Mouse (Mus musculus): ENCODE data around the gene Necab3. TPM values are rescaled to one million over a fixed set of nuclear protein-coding genes. Genes with fewer than 3 reads are reported as not detected.

Gene Necab3
- total RNA-seq, 1 experiment, result 5.8 TPM

DNA sequence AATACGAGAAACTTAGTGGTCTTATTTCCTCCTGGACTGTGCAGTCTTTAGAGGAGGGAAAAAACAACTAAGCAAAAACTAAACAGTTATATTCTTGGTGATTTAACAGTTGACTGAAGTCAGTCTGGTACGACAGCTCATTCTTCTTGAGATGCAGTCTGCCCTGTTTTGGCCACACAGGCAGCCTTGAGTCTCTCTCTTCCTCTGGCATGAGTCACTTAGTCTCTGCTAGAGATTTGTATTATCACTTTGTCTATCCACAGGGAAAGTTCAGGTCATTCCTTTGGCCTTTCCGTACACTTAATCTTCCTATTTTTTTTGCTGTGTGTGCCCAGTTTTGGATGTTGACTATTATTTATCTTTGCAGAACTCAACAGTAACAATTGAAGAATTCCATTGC, 48.5 kb downstream of the Necab3 start:
- no peak for DNase-seq (ENCODE audit: low read depth, low spot score)
- TF ChIP-seq ZC3H11A (IDR thresholded peaks at IDR 0.05; ENCODE audit: borderline replicate concordance, low read depth, low read length) (no peak), ZNF384 (IDR thresholded peaks at IDR 0.05; ENCODE audit: low read depth, low read length) (no peak), MAFK (IDR thresholded peaks at IDR 0.05; ENCODE audit: insufficient read depth, low read depth, low read length) (no peak), HCFC1 (IDR thresholded peaks at IDR 0.05; ENCODE audit: borderline replicate concordance, insufficient read depth, low read length) (no peak)
- Histone ChIP-seq H3K4me3 (ENCODE audit: insufficient read depth in 1 of 2, low read depth in 1 of 2, low read length in 2 of 2, poor library complexity in 1 of 2, severe bottlenecking in 1 of 2) (no peak overlapping the region), H3K4me1 (ENCODE audit: control insufficient read depth in 2 of 2, insufficient read depth in 2 of 2, low read length in 2 of 2, poor library complexity in 1 of 2) (peaks cover 0 to 2% of the 10 kb centered on the region in 2 experiments; a peak in 1 of 4 replicates), H3K9me3 (ENCODE audit: control insufficient read depth, insufficient read depth, low read depth, low read length) (no peaks in the 10 kb centered on the region), H3K36me3 (ENCODE audit: control insufficient read depth, insufficient read depth, low read length, poor library complexity, severe bottlenecking) (peaks cover 10% of the 10 kb centered on the region), H3K9ac (ENCODE audit: insufficient read depth, low read depth, low read length, poor library complexity, severe bottlenecking) (no peak overlapping the region), H3K27ac (ENCODE audit: insufficient read depth, low read depth, low read length, poor library complexity, severe bottlenecking) (no peak overlapping the region)
- in situ Hi-C loops (cut with MboI; ENCODE audit: low sequenced_read_pairs in 2 of 2, unreplicated experiment in 2 of 2), result no loop called here

DNA sequence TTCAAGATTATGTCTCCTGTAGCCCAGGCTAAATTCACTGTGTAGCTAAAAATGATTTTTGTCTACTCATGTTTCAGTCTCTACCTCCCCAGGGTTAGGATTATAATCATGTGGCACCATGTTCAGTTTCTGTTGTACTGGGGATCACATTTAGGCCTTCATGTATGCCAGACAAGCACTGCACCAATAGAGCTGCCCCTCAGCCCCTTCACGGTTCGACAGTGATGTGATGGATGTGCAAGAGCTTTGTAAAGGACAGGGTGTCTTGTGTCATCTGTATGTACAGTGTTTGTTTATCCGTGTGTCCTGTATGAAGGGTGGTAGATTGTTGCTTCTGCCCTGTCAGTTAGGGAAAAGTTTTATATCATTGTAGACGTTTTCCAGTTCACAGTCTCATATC, 50.2 kb downstream of the Necab3 start:
- TF ChIP-seq ZNF384 (IDR thresholded peaks at IDR 0.05; ENCODE audit: low read depth, low read length) (no peak), CHD2 (IDR thresholded peaks at IDR 0.05; ENCODE audit: low read depth, low read length) (no peak), HCFC1 (IDR thresholded peaks at IDR 0.05; ENCODE audit: borderline replicate concordance, insufficient read depth, low read length) (no peak), MAFK (IDR thresholded peaks at IDR 0.05; ENCODE audit: insufficient read depth, low read depth, low read length) (no peak), ZC3H11A (IDR thresholded peaks at IDR 0.05; ENCODE audit: borderline replicate concordance, low read depth, low read length) (no peak)
- H3K27ac ChIP-seq (ENCODE audit: insufficient read depth, low read depth, low read length, poor library complexity, severe bottlenecking), result no peak overlapping the region
- H3K9ac ChIP-seq (ENCODE audit: insufficient read depth, low read depth, low read length, poor library complexity, severe bottlenecking), result no peak overlapping the region
- in situ Hi-C loops (cut with MboI; ENCODE audit: low sequenced_read_pairs in 2 of 2, unreplicated experiment in 2 of 2), result no loop called here
- no peak for DNase-seq (ENCODE audit: low read depth, low spot score)
- H3K36me3 ChIP-seq (ENCODE audit: control insufficient read depth, insufficient read depth, low read length, poor library complexity, severe bottlenecking), result peaks cover 10% of the 10 kb centered on the region
- no peak overlapping the region for H3K4me3 ChIP-seq (ENCODE audit: insufficient read depth in 1 of 2, low read depth in 1 of 2, low read length in 2 of 2, poor library complexity in 1 of 2, severe bottlenecking in 1 of 2)
- peaks cover 0 to 2% of the 10 kb centered on the region in 2 experiments; a peak in 1 of 4 replicates for H3K4me1 ChIP-seq (ENCODE audit: control insufficient read depth in 2 of 2, insufficient read depth in 2 of 2, low read length in 2 of 2, poor library complexity in 1 of 2)
- no peaks in the 10 kb centered on the region for H3K9me3 ChIP-seq (ENCODE audit: control insufficient read depth, insufficient read depth, low read depth, low read length)

DNA sequence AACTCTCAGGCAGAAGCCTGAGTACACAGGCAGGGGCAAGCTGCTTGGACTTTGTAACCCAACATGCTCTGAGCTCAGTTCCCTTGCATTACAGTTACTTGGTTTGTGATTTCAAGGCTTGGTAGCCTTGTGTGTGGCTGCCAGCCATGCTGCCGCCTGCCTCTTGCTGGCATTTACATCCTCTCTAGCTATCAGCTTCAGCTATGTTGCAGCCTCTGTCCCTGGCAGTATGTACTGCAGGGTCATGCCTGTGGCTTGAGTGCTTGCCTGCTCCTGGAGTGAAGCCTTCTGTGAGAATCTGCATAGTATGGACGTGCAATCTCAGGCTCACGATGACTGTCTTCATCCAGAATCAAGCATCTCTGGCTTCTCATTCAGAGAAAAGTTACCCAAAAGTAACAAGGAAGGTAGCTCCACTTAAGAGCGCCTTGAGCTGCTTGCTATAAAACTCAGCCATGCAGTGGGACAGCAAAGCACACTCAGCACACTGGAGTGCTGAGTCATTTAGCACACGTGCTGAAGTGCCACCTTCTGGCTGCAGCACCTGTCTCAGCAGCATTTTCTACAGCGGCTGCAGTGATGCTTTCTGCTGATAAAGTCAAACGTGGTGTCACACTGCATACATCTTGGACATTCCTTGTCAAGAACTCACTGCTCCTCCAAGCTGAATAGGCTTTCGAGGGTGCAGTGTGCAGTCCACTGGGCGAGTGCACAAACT, 51.0 kb downstream of the Necab3 start:
- Histone ChIP-seq H3K4me3 (ENCODE audit: insufficient read depth in 1 of 2, low read depth in 1 of 2, low read length in 2 of 2, poor library complexity in 1 of 2, severe bottlenecking in 1 of 2) (no peak overlapping the region), H3K9me3 (ENCODE audit: control insufficient read depth, insufficient read depth, low read depth, low read length) (no peaks in the 10 kb centered on the region), H3K9ac (ENCODE audit: insufficient read depth, low read depth, low read length, poor library complexity, severe bottlenecking) (no peak overlapping the region), H3K4me1 (ENCODE audit: control insufficient read depth in 2 of 2, insufficient read depth in 2 of 2, low read length in 2 of 2, poor library complexity in 1 of 2) (peaks cover 0 to 2% of the 10 kb centered on the region in 2 experiments; a peak in 1 of 4 replicates), H3K36me3 (ENCODE audit: control insufficient read depth, insufficient read depth, low read length, poor library complexity, severe bottlenecking) (peaks cover 10% of the 10 kb centered on the region), H3K27ac (ENCODE audit: insufficient read depth, low read depth, low read length, poor library complexity, severe bottlenecking) (peak overlapping the region; percentile 16; the same call in 1 of the 2 replicates)
- peak; percentile 83 for TF ChIP-seq MAFK (IDR thresholded peaks at IDR 0.05; ENCODE audit: insufficient read depth, low read depth, low read length)
- no peak for TF ChIP-seq ZC3H11A (IDR thresholded peaks at IDR 0.05; ENCODE audit: borderline replicate concordance, low read depth, low read length)
- DNase-seq (ENCODE audit: low read depth, low spot score), result no peak
- in situ Hi-C loops (cut with MboI; ENCODE audit: low sequenced_read_pairs in 2 of 2, unreplicated experiment in 2 of 2), result no loop called here

DNA sequence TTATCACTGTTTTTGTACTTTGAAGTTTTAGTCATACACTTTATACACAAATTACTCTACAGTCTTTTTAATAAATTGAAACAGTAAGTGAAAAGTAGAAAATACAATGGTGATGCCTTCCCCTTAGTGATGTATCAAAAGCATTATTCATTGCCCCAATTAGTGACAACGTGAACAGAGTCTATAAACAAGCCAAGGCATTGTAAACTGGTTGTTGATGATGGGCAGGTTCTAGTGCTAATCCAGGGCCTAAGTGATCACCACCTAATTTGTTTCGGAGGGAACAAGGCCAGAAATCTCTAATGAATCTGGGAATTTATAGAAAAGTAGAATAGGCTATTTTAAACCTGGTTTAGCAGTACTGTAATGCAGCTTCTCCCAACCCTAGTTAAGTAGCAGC, 51.6 kb downstream of the Necab3 start:
- in situ Hi-C loops (cut with MboI; ENCODE audit: low sequenced_read_pairs in 2 of 2, unreplicated experiment in 2 of 2), result no loop called here
- H3K4me3 ChIP-seq (ENCODE audit: insufficient read depth in 1 of 2, low read depth in 1 of 2, low read length in 2 of 2, poor library complexity in 1 of 2, severe bottlenecking in 1 of 2), result no peak overlapping the region

More for the DNA sequence above, 51.6 kb downstream of the Necab3 start:
- TF ChIP-seq ZNF384 (IDR thresholded peaks at IDR 0.05; ENCODE audit: low read depth, low read length) (no peak), CHD2 (IDR thresholded peaks at IDR 0.05; ENCODE audit: low read depth, low read length) (no peak), MAFK (IDR thresholded peaks at IDR 0.05; ENCODE audit: insufficient read depth, low read depth, low read length) (no peak), HCFC1 (IDR thresholded peaks at IDR 0.05; ENCODE audit: borderline replicate concordance, insufficient read depth, low read length) (no peak), ZC3H11A (IDR thresholded peaks at IDR 0.05; ENCODE audit: borderline replicate concordance, low read depth, low read length) (no peak)
- H3K9me3 ChIP-seq (ENCODE audit: control insufficient read depth, insufficient read depth, low read depth, low read length), result no peaks in the 10 kb centered on the region
- no peak overlapping the region for H3K9ac ChIP-seq (ENCODE audit: insufficient read depth, low read depth, low read length, poor library complexity, severe bottlenecking)
- H3K27ac ChIP-seq (ENCODE audit: insufficient read depth, low read depth, low read length, poor library complexity, severe bottlenecking), result no peak overlapping the region; the same call in 1 of the 2 replicates
- peaks cover 10% of the 10 kb centered on the region for H3K36me3 ChIP-seq (ENCODE audit: control insufficient read depth, insufficient read depth, low read length, poor library complexity, severe bottlenecking)
- H3K4me1 ChIP-seq (ENCODE audit: control insufficient read depth in 2 of 2, insufficient read depth in 2 of 2, low read length in 2 of 2, poor library complexity in 1 of 2), result peaks cover 0 to 2% of the 10 kb centered on the region in 2 experiments; a peak in 1 of 4 replicates
- no peak for DNase-seq (ENCODE audit: low read depth, low spot score)
